Mouse (Mus musculus): ENCODE data around the gene Dnaic1.

- TF ChIP-seq CTCF (IDR thresholded peaks at IDR 0.05; ENCODE audit: low read depth, low read length) (no peak), POLR2A (IDR thresholded peaks at IDR 0.05; ENCODE audit: borderline replicate concordance, low read depth, low read length) (no peak)
Observed at GRCm38 (mm10) chr4:41648627-41649026, 79.1 kb downstream of the Dnaic1 start.

All from bone marrow macrophage, adult 2 months (primary cell).